Mouse (Mus musculus) testis, adult 2 months (tissue): ENCODE results near the gene Jag2.

Source experiments
- CTCF ChIP-seq: fragments of 200-500 bp; IDR thresholded peaks from 2 replicates; pipeline ENCODE4 v1.5.1; 2012; ENCODE audit warnings: low read depth, mild to moderate bottlenecking, inconsistent platforms, low read length, moderate library complexity; ENCODE audit not compliant: control insufficient read depth, insufficient read depth, insufficient replicate concordance
- POLR2A ChIP-seq: fragments of 200-500 bp; IDR thresholded peaks from 2 replicates; pipeline ENCODE4 v1.6.1; 2012; ENCODE audit warnings: low read depth, mild to moderate bottlenecking, inconsistent platforms, low read length, moderate library complexity; ENCODE audit not compliant: control insufficient read depth

- TF ChIP-seq POLR2A: no peak
- no peak for TF ChIP-seq CTCF
Measured at GRCm38 (mm10) chr12:112908991-112909390, 20.6 kb downstream of the Jag2 start.
